Mouse (Mus musculus): Measurements from ENCODE around the gene Tm7sf2. TPM values are rescaled to one million over a fixed set of nuclear protein-coding genes. Genes with fewer than 3 reads are reported as not detected.
A peak's percentile ranks its signal among the peaks of the same experiment; 100 is the strongest.

The Tm7sf2 gene
- polyA plus RNA-seq, 1 experiment from 2014 or later: 14.9 TPM

DNA sequence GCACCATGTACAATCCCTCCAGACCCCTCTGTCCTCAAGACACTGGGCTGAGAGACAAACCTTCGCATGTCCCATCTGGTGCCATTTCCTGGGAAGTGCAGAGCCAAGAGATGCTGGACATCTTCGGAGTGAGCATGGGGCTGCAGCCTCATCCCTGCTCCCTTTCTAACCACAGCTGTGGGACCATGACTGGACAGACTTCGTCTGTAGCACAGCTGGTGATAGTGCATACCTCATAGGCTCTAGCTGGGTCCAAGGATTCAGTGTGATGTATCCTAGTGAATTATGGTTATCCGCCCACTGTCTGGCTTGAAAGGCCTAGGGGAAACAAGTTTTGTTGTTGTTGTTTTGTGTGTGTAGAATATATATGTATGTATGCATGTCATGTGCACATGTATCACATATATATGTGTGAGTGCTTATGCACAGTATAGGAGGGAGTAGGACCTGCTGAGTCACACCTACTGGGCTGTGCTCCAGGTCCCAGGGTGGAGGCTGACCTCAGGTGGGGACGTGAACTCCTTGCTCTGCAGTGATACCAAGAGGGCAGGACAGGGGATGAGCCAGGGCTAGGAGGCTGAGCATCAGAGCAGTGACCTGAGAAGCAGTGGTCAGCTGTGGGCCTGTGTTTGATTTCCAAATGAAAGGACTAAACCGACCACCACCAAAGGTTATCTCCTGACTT, 34.1 kb upstream of the Tm7sf2 start:
- Histone ChIP-seq H3K36me3 (ENCODE audit: insufficient read depth) (0 out of 2 replicates have a peak, but pooled peaks cover 10% of the 10 kb centered on the region), H3K4me1 (ENCODE audit: insufficient read depth) (no peaks in the 10 kb centered on the region), H3K4me2 (no peak overlapping the region), H3K9ac (no peak overlapping the region), H3K9me3 (ENCODE audit: low read depth, low read length) (no peaks in the 10 kb centered on the region), H3K27me3 (ENCODE audit: insufficient read depth, low read length) (no peaks in the 10 kb centered on the region), H3K27ac (ENCODE audit: low read depth) (no peak overlapping the region), H3K4me3 (ENCODE audit: low read depth, low read length) (no peak overlapping the region)
- DNase-seq (no peak), ATAC-seq (ENCODE audit: insufficient read depth) (no peak)
- TF ChIP-seq CTCF (IDR thresholded peaks at IDR 0.05; ENCODE audit: low read depth): no peak
- 74% methylated on average over 6 of the region's 6 CpGs for WGBS

DNA sequence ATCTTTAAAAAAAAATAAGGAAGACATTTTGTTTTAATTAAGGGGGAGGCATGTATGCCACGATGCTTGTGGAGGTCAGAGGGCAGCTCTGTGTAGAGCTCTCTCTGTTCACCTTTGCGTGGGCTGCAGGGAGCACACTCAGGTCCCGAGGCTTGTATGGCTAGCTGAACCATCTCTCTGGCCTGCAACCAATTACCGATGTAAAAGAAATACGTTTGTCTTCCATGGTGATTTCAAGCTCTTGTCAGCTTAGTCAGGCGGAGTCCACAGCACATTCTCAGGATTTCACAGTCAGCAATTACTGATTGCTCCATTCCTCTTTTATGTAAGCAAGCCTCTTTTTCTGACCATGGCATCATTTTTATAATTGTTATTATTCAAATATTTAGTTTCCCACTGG, 33.0 kb upstream of the Tm7sf2 start:
- H3K4me3 ChIP-seq (ENCODE audit: low read depth, low read length): no peak overlapping the region
- no peaks in the 10 kb centered on the region for H3K9me3 ChIP-seq (ENCODE audit: low read depth, low read length)
- no peak overlapping the region for H3K9ac ChIP-seq
- 51% methylated on average over 6 of the region's 6 CpGs for WGBS
- H3K4me1 ChIP-seq (ENCODE audit: insufficient read depth): no peaks in the 10 kb centered on the region
- DNase-seq: no peak
- H3K27me3 ChIP-seq (ENCODE audit: insufficient read depth, low read length): no peaks in the 10 kb centered on the region
- 0 out of 2 replicates have a peak, but pooled peaks cover 10% of the 10 kb centered on the region for H3K36me3 ChIP-seq (ENCODE audit: insufficient read depth)
- no peak overlapping the region for H3K27ac ChIP-seq (ENCODE audit: low read depth)
- TF ChIP-seq CTCF (IDR thresholded peaks at IDR 0.05; ENCODE audit: low read depth): no peak
- ATAC-seq (ENCODE audit: insufficient read depth): no peak
- no peak overlapping the region for H3K4me2 ChIP-seq

DNA sequence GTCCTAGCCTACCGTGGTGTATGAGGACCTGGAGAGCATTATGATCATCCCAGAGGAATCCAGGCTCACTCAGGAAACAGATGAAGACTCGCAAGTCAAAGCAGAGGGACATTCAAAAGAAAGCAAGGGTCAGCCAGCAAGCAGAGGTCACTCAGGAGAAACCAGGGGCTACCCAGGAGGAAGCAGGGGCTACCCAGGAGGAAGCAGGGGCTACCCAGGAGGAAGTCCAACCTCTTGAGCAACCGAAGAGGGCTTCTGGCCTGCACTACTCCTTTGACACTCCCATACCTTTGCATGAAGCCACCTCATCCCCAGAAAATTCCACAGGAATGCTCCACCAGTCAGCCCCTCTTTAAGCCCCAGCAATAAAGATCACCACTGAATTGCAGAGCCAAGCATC, 29.7 kb upstream of the Tm7sf2 start:
- no peak for ATAC-seq (ENCODE audit: insufficient read depth)
- TF ChIP-seq CTCF (IDR thresholded peaks at IDR 0.05; ENCODE audit: low read depth): no peak
- no peak overlapping the region for H3K9ac ChIP-seq
- no peaks in the 10 kb centered on the region for H3K9me3 ChIP-seq (ENCODE audit: low read depth, low read length)
- no peaks in the 10 kb centered on the region for H3K4me1 ChIP-seq (ENCODE audit: insufficient read depth)
- no peak for DNase-seq
- no peaks in the 10 kb centered on the region for H3K27me3 ChIP-seq (ENCODE audit: insufficient read depth, low read length)
- H3K4me2 ChIP-seq: no peak overlapping the region
- no peak overlapping the region for H3K27ac ChIP-seq (ENCODE audit: low read depth)
- peaks cover 34% of the 10 kb centered on the region for H3K36me3 ChIP-seq (ENCODE audit: insufficient read depth)
- H3K4me3 ChIP-seq (ENCODE audit: low read depth, low read length): no peak overlapping the region
- WGBS: 69% methylated on average over 3 of the region's 3 CpGs

DNA sequence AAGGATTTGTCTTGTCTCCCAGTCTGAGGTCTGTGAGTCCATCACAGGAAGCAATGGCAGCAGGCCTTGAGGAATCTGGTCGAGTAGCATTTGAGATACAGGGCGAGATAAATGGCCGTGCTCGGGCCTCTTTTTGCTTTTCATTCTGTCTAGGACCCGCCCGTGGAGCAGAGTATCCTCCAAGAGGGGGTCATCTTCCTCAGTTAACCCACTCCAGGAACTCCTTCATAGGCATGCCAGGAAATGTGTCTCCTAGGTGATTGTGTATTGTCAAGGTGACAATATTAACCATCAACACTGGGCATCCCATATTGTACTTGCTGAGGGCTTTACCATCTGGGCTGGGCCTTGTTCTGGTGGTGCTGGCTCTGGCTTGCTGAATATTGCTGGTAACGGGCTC, 25.9 kb upstream of the Tm7sf2 start, which contains the start of gene AC131692.1:
Gene AC131692.1 (plus strand): TSS at position 301 of the 400 bp plus-strand sequence.
- Histone ChIP-seq H3K4me1 (ENCODE audit: insufficient read depth) (no peaks in the 10 kb centered on the region), H3K36me3 (ENCODE audit: insufficient read depth) (peaks cover 70% of the 10 kb centered on the region), H3K27ac (ENCODE audit: low read depth) (no peak within 1 kb of the TSS), H3K9ac (no peak within 1 kb of the TSS; the same call in 1 of the 2 replicates), H3K4me2 (no peak within 1 kb of the TSS), H3K4me3 (ENCODE audit: low read depth, low read length) (no peak within 1 kb of the TSS), H3K27me3 (ENCODE audit: insufficient read depth, low read length) (no peaks in the 10 kb centered on the region), H3K9me3 (ENCODE audit: low read depth, low read length) (no peaks in the 10 kb centered on the region)
- DNase-seq (no peak), ATAC-seq (ENCODE audit: insufficient read depth) (no peak)
- 85% methylated on average over 7 of the region's 7 CpGs for WGBS
- no peak for TF ChIP-seq CTCF (IDR thresholded peaks at IDR 0.05; ENCODE audit: low read depth)

DNA sequence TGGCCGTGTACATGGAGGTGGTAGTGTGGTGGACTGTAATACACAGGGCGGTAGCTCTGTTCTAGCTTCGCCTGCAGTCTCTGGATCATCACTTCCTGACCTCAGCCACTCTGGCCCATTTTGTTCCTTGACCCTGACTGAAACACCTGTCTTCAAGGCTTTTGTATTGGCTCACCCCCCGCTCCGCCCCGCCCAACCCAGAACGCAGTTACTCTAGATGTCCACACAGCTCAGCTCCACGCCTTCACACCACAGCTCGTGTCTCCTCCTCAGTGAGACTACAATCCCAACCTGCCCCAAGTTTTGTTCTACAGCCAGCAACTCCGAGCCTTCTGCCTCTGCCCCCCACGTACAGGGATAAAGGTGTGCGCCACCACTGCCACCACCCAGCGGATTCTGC, 20.7 kb upstream of the Tm7sf2 start:
- 94% methylated on average over 13 of the region's 13 CpGs for WGBS

DNA sequence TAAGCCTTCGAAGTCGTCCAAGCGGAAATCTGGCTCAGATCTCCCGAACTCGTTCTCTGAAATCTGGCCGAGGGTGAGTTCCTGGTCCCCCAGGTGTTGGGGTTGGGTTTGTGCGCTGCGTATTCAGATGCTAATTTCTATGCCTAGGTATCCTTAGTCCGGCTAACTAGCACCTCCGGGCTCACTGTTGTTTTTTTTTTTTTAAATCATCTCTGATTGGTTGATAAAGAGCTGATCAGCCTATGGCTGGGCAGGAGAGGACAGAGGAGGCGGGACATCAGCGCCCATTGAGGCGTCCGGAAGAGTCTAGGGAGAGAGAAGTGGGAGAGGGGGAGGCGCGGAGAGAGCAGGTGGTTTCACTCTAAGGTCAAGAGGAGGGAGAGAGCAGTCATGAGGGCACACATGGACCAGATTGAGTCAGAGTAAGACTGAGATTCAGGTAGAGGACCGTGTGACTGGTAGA, 17.3 kb upstream of the Tm7sf2 start:
- H3K4me2 ChIP-seq: peak overlapping the region; percentile 91
- no peaks in the 10 kb centered on the region for H3K9me3 ChIP-seq (ENCODE audit: low read depth, low read length)
- H3K4me3 ChIP-seq (ENCODE audit: low read depth, low read length): peak overlapping the region; percentile 84
- peak overlapping the region; percentile 70 for H3K9ac ChIP-seq
- peaks cover 3% of the 10 kb centered on the region for H3K4me1 ChIP-seq (ENCODE audit: insufficient read depth)
- H3K36me3 ChIP-seq (ENCODE audit: insufficient read depth): peaks cover 66% of the 10 kb centered on the region
- no peak for TF ChIP-seq CTCF (IDR thresholded peaks at IDR 0.05; ENCODE audit: low read depth)
- peak overlapping the region; percentile 84 for H3K27ac ChIP-seq (ENCODE audit: low read depth)
- no peaks in the 10 kb centered on the region for H3K27me3 ChIP-seq (ENCODE audit: insufficient read depth, low read length)
- DNase-seq (peak; percentile 88), ATAC-seq (ENCODE audit: insufficient read depth) (peak; percentile 76)
- WGBS: under 1% methylated on average over 17 of the region's 17 CpGs

More for the DNA sequence above, 20.7 kb upstream of the Tm7sf2 start:
- Histone ChIP-seq H3K4me1 (ENCODE audit: insufficient read depth) (peaks cover 3% of the 10 kb centered on the region), H3K9ac (no peak overlapping the region), H3K36me3 (ENCODE audit: insufficient read depth) (peaks cover 73% of the 10 kb centered on the region), H3K4me3 (ENCODE audit: low read depth, low read length) (no peak overlapping the region), H3K27me3 (ENCODE audit: insufficient read depth, low read length) (no peaks in the 10 kb centered on the region), H3K27ac (ENCODE audit: low read depth) (no peak overlapping the region), H3K9me3 (ENCODE audit: low read depth, low read length) (no peaks in the 10 kb centered on the region), H3K4me2 (no peak overlapping the region)
- DNase-seq (no peak), ATAC-seq (ENCODE audit: insufficient read depth) (no peak)
- no peak for TF ChIP-seq CTCF (IDR thresholded peaks at IDR 0.05; ENCODE audit: low read depth)

DNA sequence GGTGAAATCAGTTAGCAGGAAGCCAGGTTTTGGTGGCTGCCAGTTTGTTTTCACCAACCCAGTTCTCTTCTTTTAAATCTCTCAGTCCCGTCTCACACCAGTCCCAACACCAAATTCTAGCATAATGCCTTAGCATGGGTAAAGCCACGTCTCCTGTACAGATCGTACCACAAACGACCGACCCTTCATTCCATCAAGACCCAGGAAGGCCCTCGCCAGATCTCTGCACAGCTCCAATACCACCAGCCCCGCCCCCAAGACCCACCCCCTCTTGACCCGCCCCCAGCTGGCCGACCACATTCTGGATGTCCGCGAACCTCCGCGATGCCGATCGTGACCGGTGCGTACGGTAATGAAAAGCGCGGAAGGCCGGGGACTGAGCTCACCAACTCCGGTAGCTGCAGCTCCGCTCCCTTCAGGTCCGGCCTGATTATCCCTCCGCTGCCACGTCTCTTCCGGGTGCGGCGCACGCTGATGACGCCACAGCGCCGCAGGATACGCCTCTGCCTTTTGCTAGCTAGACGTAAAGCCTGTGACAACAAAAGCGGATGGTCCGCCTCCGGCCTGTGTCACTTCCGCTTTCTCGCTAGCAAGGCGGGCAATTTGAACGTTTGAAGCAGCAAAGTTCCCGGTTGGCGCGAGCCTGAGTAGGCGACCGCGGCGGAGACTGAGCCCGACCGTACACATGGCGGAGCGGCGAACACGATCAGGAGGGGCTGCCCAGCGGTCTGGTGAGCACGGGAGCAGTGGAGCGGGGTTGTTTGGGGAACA, 16.5 kb upstream of the Tm7sf2 start, which contains the start of the genes Zfpl1 and Cdca5:
Gene Zfpl1 (minus strand): TSS at position 479 of the 771 bp plus-strand sequence.
Gene Cdca5 (plus strand): TSS at position 506 of the 771 bp plus-strand sequence.
- ATAC-seq (ENCODE audit: insufficient read depth) (peak; percentile 91), DNase-seq (peak; percentile 99)
- H3K4me2 ChIP-seq: peak within 1 kb of the TSS; percentile 91
- WGBS: under 1% methylated on average over 58 of the region's 58 CpGs
- peak within 1 kb of the TSS; percentile 84 for H3K27ac ChIP-seq (ENCODE audit: low read depth)
- peak within 1 kb of the TSS; percentile 70 for H3K9ac ChIP-seq
- no peaks in the 10 kb centered on the region for H3K27me3 ChIP-seq (ENCODE audit: insufficient read depth, low read length)
- no peaks in the 10 kb centered on the region for H3K9me3 ChIP-seq (ENCODE audit: low read depth, low read length)
- H3K36me3 ChIP-seq (ENCODE audit: insufficient read depth): peaks cover 65% of the 10 kb centered on the region
- H3K4me1 ChIP-seq (ENCODE audit: insufficient read depth): peaks cover 3% of the 10 kb centered on the region
- peak within 1 kb of the TSS; percentile 84 for H3K4me3 ChIP-seq (ENCODE audit: low read depth, low read length)
- no peak for TF ChIP-seq CTCF (IDR thresholded peaks at IDR 0.05; ENCODE audit: low read depth)
